Mouse (Mus musculus): Measurements from ENCODE around the gene Zfp143. TPM values are rescaled to one million over a fixed set of nuclear protein-coding genes. Genes with fewer than 3 reads are reported as not detected.
"Not testable (repeated sequence)": the region's sequence is repeated elsewhere in the genome, so short reads cannot be mapped to it uniquely, and the experiment has no call there.

Gene Zfp143
- polyA plus RNA-seq, 1 experiment from 2014 or later, result 22.3 TPM

DNA sequence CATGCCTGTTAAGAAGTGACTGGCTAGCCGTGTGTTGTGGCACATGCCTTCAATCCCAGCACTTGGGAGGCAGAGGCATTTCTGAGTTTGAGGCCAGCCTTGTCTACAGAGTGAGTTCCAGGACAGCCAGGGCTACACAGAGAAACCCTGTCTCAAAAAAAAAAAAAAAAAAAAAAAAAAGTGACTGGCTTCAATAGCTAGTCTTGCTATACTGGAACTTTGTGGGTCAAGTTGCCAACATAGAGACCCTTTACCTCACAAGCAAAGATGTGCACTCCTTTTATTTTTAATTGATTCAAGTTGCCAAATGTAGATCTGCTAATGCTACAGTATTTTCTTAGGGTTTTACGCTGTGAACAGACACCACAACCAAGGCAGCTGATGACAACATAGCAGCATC lies 3.3 kb upstream of the Zfp143 start:
- WGBS, result 93% methylated on average over 2 of the region's 2 CpGs
- H3K9me3 ChIP-seq (ENCODE audit: low read length); H3K9ac ChIP-seq (replicated peaks; ENCODE audit: low read length); H3K27ac ChIP-seq (ENCODE audit: low read length); ATAC-seq (ENCODE audit: low FRiP score, low TSS enrichment); H3K4me3 ChIP-seq (ENCODE audit: low read length); H3K4me1 ChIP-seq (ENCODE audit: insufficient read depth, low read length); H3K4me2 ChIP-seq (replicated peaks; ENCODE audit: low read depth, low read length); H3K27me3 ChIP-seq (ENCODE audit: insufficient read depth, low read length): not testable (repeated sequence)
- H3K36me3 ChIP-seq (ENCODE audit: insufficient read depth, low read length), result peaks cover 17% of the 10 kb centered on the region

DNA sequence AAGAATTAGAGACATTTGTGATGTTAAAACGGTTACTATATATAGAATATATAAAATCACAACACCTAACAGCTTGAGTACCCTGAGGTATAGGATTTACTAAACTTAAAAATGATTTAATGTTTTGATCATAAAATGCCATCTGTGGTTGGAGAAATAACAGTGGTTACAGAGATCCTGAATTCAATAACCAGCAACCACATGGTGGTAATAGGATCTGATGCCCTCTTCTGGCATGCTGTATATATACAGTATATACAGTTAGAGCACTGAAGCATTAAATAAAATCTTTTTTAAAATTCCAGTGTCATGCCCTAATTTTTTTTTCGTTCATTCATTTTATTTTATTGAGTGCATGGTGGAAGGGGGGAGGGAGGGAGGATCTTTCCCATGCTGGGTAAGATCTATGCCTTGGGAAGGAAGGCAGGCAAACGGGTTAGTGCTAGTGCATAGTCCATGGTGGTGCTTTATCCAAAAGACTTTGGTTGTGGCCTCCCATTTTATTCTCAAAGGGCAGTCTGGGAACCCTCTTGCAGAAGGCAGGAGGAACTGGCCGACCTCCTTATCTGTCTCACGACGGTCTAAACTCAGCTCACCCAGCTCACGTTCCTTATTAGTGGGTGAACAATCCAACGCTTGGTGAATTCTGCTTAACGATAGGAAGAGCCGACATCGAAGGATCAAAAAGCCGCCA lies 1.8 kb upstream of the Zfp143 start:
- Histone ChIP-seq H3K36me3 (ENCODE audit: insufficient read depth, low read length) (peaks cover 8% of the 10 kb centered on the region), H3K4me1 (ENCODE audit: insufficient read depth, low read length) (peaks cover 16% of the 10 kb centered on the region), H3K9ac (replicated peaks; ENCODE audit: low read length) (no peak overlapping the region), H3K27ac (ENCODE audit: low read length) (no peak overlapping the region), H3K27me3 (ENCODE audit: insufficient read depth, low read length) (no peaks in the 10 kb centered on the region), H3K4me2 (replicated peaks; ENCODE audit: low read depth, low read length) (no peak overlapping the region), H3K4me3 (ENCODE audit: low read length) (no peak overlapping the region), H3K9me3 (ENCODE audit: low read length) (no peaks in the 10 kb centered on the region)
- WGBS, result 85% methylated on average over 12 of the region's 12 CpGs
- ATAC-seq (ENCODE audit: low FRiP score, low TSS enrichment), result no peak

DNA sequence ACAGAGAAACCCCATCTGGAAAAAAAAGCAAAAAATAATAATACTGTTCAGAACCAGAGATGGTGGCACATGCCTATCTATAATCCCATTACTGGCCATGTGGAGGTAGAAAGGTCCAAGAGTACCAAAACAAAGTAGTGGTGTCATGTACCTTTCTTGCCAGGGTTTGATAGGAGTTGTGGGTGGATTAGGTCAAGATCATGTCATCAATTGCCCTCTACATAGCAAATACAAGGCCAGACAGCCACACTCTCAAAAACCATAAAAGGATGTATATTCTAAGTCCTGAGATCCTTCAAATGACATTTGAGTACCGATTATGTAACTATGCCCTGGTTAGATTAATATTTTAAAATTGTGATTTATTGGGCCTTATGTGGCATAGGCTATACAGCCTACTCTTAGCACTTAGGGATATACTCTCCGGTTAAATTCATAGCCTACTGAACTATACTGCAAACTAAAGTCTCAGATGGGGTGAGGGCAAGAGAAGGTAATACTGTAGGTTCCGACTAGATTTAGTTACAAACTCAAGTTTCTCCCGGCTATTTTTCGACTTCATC lies 830 bp upstream of the Zfp143 start:
- WGBS, result 11% methylated on average over 5 of the region's 5 CpGs
- Histone ChIP-seq H3K4me2 (replicated peaks; ENCODE audit: low read depth, low read length) (peak overlapping the region; percentile 83), H3K9me3 (ENCODE audit: low read length) (no peaks in the 10 kb centered on the region), H3K27me3 (ENCODE audit: insufficient read depth, low read length) (no peaks in the 10 kb centered on the region), H3K4me3 (ENCODE audit: low read length) (peak overlapping the region; percentile 74), H3K27ac (ENCODE audit: low read length) (peak overlapping the region; percentile 98), H3K36me3 (ENCODE audit: insufficient read depth, low read length) (peaks cover 5% of the 10 kb centered on the region; the same call in 1 of the 2 replicates), H3K9ac (replicated peaks; ENCODE audit: low read length) (peak overlapping the region; percentile 99), H3K4me1 (ENCODE audit: insufficient read depth, low read length) (peaks cover 16% of the 10 kb centered on the region)
- ATAC-seq (ENCODE audit: low FRiP score, low TSS enrichment), result no peak

DNA sequence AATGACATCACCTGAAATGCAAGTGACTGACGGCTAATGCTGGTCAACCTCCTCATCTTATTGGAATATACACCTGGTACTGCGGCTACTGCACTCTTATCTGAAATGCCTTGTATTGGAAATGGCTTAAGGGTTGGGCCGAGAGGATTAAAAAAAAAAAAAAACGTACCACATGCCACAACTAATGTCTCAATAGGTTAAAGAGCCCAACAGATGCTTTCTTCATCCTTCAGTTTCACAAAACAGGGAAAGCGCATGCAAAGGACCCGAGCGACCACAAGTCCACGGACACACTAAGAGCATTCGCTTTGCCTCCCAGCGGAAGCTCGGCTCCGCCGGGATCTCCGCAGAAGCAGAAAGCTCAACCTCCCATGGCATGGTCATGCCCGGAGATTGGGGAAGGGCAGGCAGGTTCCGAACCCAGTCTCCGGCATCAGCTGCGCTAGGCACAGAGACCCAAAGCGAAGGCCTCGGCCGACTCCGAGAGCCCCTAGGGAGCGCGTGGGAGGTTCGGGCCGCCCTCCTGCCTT lies 283 bp upstream of the Zfp143 start:
- H3K4me3 ChIP-seq (ENCODE audit: low read length), result peak overlapping the region; percentile 74
- H3K9me3 ChIP-seq (ENCODE audit: low read length), result no peaks in the 10 kb centered on the region
- peak overlapping the region; percentile 98 for H3K27ac ChIP-seq (ENCODE audit: low read length)
- H3K36me3 ChIP-seq (ENCODE audit: insufficient read depth, low read length), result peaks cover 5% of the 10 kb centered on the region; the same call in 1 of the 2 replicates
- H3K9ac ChIP-seq (replicated peaks; ENCODE audit: low read length), result peak overlapping the region; percentile 99
- H3K4me1 ChIP-seq (ENCODE audit: insufficient read depth, low read length), result peaks cover 16% of the 10 kb centered on the region
- no peaks in the 10 kb centered on the region for H3K27me3 ChIP-seq (ENCODE audit: insufficient read depth, low read length)
- peak overlapping the region; percentile 83 for H3K4me2 ChIP-seq (replicated peaks; ENCODE audit: low read depth, low read length)
- 0% methylated on average over 26 of the region's 26 CpGs for WGBS
- no peak; the same call in 1 of the 2 replicates for ATAC-seq (ENCODE audit: low FRiP score, low TSS enrichment)

DNA sequence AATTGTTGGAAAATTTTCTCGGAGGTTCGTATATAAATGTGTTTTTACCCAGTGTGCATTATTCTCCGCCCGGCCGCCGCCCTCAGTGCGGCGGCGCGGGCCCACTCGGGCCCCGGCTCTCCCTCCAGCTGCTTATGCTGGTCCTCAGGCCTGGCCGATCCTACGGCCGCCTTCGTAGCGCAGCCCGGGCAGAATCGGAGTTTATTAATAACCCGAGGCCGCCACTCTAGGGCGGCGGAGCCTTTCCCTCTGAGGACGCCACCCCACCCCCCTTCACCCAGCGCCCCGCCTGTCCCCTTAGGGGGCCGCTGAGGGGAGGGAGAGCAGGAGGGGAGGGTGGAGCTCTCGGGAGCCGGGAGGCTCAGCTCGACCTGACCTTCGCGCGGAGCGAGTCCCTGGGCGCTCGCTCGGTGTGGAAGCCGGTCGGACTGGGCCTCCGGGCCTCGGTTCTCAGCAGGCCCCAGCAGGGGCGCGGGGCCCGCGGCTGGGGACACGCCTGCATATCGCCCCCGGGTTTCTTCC lies 796 bp downstream of the Zfp143 start:
- peaks cover 5% of the 10 kb centered on the region; the same call in 1 of the 2 replicates for H3K36me3 ChIP-seq (ENCODE audit: insufficient read depth, low read length)
- ATAC-seq (ENCODE audit: low FRiP score, low TSS enrichment), result peak; percentile 90
- H3K4me2 ChIP-seq (replicated peaks; ENCODE audit: low read depth, low read length), result peak overlapping the region; percentile 64
- no peaks in the 10 kb centered on the region for H3K27me3 ChIP-seq (ENCODE audit: insufficient read depth, low read length)
- H3K9me3 ChIP-seq (ENCODE audit: low read length), result no peaks in the 10 kb centered on the region
- peak overlapping the region; percentile 72 for H3K4me3 ChIP-seq (ENCODE audit: low read length)
- H3K4me1 ChIP-seq (ENCODE audit: insufficient read depth, low read length), result peaks cover 16% of the 10 kb centered on the region
- H3K9ac ChIP-seq (replicated peaks; ENCODE audit: low read length), result peak overlapping the region; percentile 95
- under 1% methylated on average over 47 of the region's 48 CpGs for WGBS
- H3K27ac ChIP-seq (ENCODE audit: low read length), result peak overlapping the region; percentile 100

DNA sequence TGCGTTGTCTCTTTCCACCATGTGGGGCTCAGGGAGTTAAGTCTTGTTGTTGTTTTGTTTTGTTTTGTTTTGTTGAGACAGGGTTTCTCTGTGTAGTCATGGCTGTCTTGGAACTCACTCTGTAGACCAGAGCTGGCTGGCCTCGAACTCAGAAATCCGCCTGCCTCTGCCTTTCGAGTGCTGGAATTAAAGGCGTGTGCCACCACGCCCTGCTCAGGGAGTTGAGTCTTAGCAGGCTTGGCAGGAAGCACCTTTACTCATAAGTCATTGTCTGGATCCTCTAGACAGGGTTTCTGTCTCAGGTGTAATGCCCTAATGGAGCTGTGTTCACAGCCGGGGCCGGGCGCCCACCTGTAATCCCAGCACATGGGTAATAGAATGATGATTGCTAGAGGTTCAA lies 2.7 kb downstream of the Zfp143 start:
- no peak overlapping the region for H3K4me2 ChIP-seq (replicated peaks; ENCODE audit: low read depth, low read length)
- no peaks in the 10 kb centered on the region for H3K27me3 ChIP-seq (ENCODE audit: insufficient read depth, low read length)
- H3K4me3 ChIP-seq (ENCODE audit: low read length), result no peak overlapping the region
- H3K27ac ChIP-seq (ENCODE audit: low read length), result no peak overlapping the region
- H3K9me3 ChIP-seq (ENCODE audit: low read length), result no peaks in the 10 kb centered on the region
- ATAC-seq (ENCODE audit: low FRiP score, low TSS enrichment), result no peak
- 98% methylated on average over 9 of the region's 9 CpGs for WGBS
- no peak overlapping the region for H3K9ac ChIP-seq (replicated peaks; ENCODE audit: low read length)
- H3K4me1 ChIP-seq (ENCODE audit: insufficient read depth, low read length), result peaks cover 16% of the 10 kb centered on the region
- H3K36me3 ChIP-seq (ENCODE audit: insufficient read depth, low read length), result 0 out of 2 replicates have a peak, but pooled peaks cover 4% of the 10 kb centered on the region

DNA sequence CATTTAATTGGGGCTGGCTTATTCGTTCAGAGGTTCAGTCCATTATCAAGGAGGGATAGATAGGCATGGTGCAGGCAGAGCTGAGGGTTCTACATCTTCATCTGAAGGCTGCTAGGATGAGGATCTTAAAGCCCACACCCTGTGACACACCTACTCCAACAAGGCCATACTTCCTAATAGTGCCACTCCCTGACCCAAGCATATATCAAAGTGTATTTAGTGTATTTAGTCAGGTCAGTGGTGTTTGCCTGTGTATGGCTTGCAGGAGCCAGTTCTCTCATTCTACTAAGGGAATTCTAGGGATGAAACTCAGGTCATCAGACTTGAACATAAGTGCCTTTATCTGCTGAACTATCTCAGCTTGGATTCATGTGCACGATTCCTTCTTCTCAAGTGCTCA lies 8.1 kb downstream of the Zfp143 start:
- Histone ChIP-seq H3K9ac (replicated peaks; ENCODE audit: low read length) (no peak overlapping the region), H3K4me2 (replicated peaks; ENCODE audit: low read depth, low read length) (no peak overlapping the region), H3K4me1 (ENCODE audit: insufficient read depth, low read length) (no peaks in the 10 kb centered on the region), H3K27ac (ENCODE audit: low read length) (no peak overlapping the region), H3K9me3 (ENCODE audit: low read length) (no peaks in the 10 kb centered on the region), H3K4me3 (ENCODE audit: low read length) (no peak overlapping the region), H3K36me3 (ENCODE audit: insufficient read depth, low read length) (peaks cover 32% of the 10 kb centered on the region), H3K27me3 (ENCODE audit: insufficient read depth, low read length) (no peaks in the 10 kb centered on the region)
- 92% methylated on average over 2 of the region's 2 CpGs for WGBS
- no peak for ATAC-seq (ENCODE audit: low FRiP score, low TSS enrichment)

DNA sequence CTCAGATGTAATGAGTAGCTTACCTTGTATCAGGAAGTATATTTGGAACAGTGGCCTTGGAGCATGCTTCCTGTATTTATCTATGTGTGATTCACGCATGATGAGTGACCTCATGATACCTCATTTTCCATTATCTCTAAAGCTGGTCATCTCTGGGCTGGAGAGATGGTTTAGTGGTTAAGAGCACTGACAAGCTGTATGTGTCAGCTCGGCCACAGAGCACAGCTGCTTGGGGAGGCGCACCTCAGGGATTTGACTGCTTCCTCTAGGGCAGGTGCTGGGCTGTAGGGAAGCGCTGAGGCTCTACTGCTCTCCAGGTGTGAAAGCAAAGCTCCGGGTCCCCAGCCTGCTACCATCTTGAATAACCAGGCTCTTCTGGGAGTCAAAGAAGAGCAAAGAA lies 17.2 kb downstream of the Zfp143 start:
- Histone ChIP-seq H3K4me2 (replicated peaks; ENCODE audit: low read depth, low read length) (no peak overlapping the region), H3K4me1 (ENCODE audit: insufficient read depth, low read length) (no peaks in the 10 kb centered on the region), H3K4me3 (ENCODE audit: low read length) (no peak overlapping the region), H3K27ac (ENCODE audit: low read length) (no peak overlapping the region), H3K27me3 (ENCODE audit: insufficient read depth, low read length) (no peaks in the 10 kb centered on the region), H3K9me3 (ENCODE audit: low read length) (no peaks in the 10 kb centered on the region), H3K9ac (replicated peaks; ENCODE audit: low read length) (no peak overlapping the region), H3K36me3 (ENCODE audit: insufficient read depth, low read length) (peaks cover 64% of the 10 kb centered on the region)
- WGBS, result 94% methylated on average over 5 of the region's 5 CpGs
- no peak for ATAC-seq (ENCODE audit: low FRiP score, low TSS enrichment)

DNA sequence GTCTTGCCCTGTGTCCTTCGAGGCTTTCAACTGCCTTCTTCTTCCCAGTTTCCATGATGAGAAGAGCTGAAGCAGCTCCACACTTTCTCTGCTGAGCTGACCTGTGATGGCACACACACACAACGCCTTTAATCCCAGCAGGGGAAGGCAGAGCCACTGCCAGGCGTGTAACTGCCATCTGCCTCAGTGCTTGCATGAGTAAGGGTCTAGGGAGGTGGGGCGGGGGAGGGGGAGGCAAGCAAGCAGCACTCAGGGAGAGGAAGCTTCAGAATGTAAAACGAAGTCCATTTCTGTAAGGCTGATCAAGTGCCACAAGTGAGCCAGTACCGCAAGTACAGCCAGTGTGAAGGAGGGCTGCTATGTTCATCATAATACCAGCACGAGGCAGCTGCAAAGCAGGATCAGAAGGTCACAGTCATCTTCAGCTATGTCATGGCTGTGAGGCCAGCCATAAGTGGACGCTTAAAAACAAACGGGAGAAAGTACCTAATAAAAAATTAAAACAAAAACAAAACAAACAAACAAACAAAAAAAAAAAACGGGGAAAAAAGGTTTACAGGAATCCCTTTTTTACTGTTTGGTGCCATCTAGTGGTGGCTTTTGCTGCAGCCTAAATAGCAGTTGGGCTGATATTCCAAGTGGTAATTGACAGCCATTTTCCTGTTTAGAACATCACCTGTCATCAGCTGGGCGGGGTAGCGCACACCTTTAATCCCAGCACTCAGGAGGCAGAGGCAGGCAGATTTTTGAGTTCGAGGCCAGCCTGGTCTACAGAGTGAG lies 22.6 kb downstream of the Zfp143 start:
- 0 out of 2 replicates have a peak, but pooled peaks have one; percentile 58 for ATAC-seq (ENCODE audit: low FRiP score, low TSS enrichment)
- H3K4me1 ChIP-seq (ENCODE audit: insufficient read depth, low read length), result 0 out of 2 replicates have a peak, but pooled peaks cover 3% of the 10 kb centered on the region
- no peaks in the 10 kb centered on the region for H3K9me3 ChIP-seq (ENCODE audit: low read length)
- no peak overlapping the region for H3K9ac ChIP-seq (replicated peaks; ENCODE audit: low read length)
- H3K36me3 ChIP-seq (ENCODE audit: insufficient read depth, low read length), result peaks cover 65% of the 10 kb centered on the region
- H3K4me3 ChIP-seq (ENCODE audit: low read length), result no peak overlapping the region
- H3K4me2 ChIP-seq (replicated peaks; ENCODE audit: low read depth, low read length), result no peak overlapping the region
- H3K27me3 ChIP-seq (ENCODE audit: insufficient read depth, low read length), result no peaks in the 10 kb centered on the region
- no peak overlapping the region for H3K27ac ChIP-seq (ENCODE audit: low read length)
- 69% methylated on average over 13 of the region's 13 CpGs for WGBS
